Mouse (Mus musculus): ENCODE data around the gene Heg1.

DNA sequence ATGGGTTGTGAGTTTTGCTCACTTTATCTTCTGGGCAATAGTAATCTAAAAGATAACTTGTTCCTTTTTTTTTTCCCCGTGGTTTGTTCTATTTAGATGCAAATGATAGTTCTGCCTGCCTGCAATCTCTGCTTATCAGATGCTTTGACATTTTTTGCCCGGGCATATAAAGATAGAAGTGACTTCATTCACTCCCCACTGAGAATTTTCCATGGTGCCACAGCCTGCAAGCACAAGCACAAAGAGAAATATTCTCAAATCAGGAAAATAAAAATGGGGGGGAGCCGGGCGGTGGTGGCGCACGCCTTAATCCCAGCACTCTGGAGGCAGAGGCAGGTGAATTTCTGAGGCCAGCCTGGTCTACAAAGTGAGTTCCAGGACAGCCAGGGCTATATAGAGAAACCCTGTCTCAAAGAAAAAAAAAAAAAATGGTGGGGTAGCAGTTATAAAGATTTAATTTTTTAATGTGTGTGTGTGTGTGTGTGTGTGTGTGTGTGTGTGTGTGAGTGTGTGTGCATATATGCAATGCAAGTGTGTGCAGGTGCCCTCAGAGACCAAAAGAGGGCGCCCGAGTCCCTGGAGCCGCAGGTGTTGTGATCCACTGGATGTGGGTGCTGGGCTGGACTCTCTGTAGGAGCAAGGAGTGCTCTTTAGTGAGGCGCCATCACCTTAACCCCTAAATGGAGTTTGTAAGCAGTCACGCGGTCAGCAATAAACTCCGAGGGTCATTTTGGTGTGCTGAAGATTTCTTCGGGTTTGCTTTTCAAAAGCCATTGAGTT, 22.1 kb downstream of the Heg1 start:
- TF ChIP-seq CTCF (IDR thresholded peaks at IDR 0.05; ENCODE audit: low read depth): no peak
- TF ChIP-seq EP300 (IDR thresholded peaks at IDR 0.05; ENCODE audit: low read depth): no peak

Data from liver, postnatal 0 days (tissue).